Mouse (Mus musculus) C2C12 (cell line): ENCODE results near the gene Grm8. TPM values are rescaled to one million over a fixed set of nuclear protein-coding genes. Genes with fewer than 3 reads are reported as not detected.

Source experiments
- H3K27me3 ChIP-seq: one replicate; pipeline ENCODE4 v1.6.1; 2011; ENCODE audit not compliant: control insufficient read depth, insufficient read depth, insufficient read length
- H3K36me3 ChIP-seq: one replicate; pipeline ENCODE4 v1.6.1; 2011; ENCODE audit not compliant: control insufficient read depth, insufficient read depth
- H3K4me3 ChIP-seq: one replicate; pipeline ENCODE4 v1.5.1; 2011; ENCODE audit warnings: mild to moderate bottlenecking, control low read depth; ENCODE audit not compliant: poor library complexity, insufficient read depth, severe bottlenecking
- H3K79me2 ChIP-seq: one replicate; pipeline ENCODE4 v1.6.1; 2011; ENCODE audit not compliant: control insufficient read depth, insufficient read depth
- H3K79me3 ChIP-seq: one replicate; pipeline ENCODE4 v1.6.1; 2011; ENCODE audit warnings: low read depth, control low read depth
- H3ac ChIP-seq: one replicate; pipeline ENCODE3; 2011; ENCODE audit warnings: low read depth; ENCODE audit not compliant: control insufficient read depth, insufficient read length
- CEBPB ChIP-seq: IDR thresholded peaks from one replicate; pipeline ENCODE4 v1.6.1; 2011; ENCODE audit warnings: low read depth, mild to moderate bottlenecking, control low read depth, moderate library complexity
- CTCF ChIP-seq: IDR thresholded peaks from one replicate; pipeline ENCODE4 v1.5.1; 2011; ENCODE audit not compliant: control insufficient read depth, insufficient read depth, insufficient read length
- FOSL1 ChIP-seq: IDR thresholded peaks from one replicate; pipeline ENCODE4 v1.8.0; 2011; ENCODE audit warnings: mild to moderate bottlenecking, low read length; ENCODE audit not compliant: poor library complexity, insufficient read depth, severe bottlenecking
- MAX ChIP-seq: IDR thresholded peaks from one replicate; pipeline ENCODE4 v1.6.1; 2011; ENCODE audit warnings: mild to moderate bottlenecking, control low read depth
- MYOD1 ChIP-seq: IDR thresholded peaks from one replicate; pipeline ENCODE4 v1.6.1; 2011; ENCODE audit warnings: low read depth; ENCODE audit not compliant: control insufficient read depth, insufficient read length
- MYOG ChIP-seq: IDR thresholded peaks from one replicate; pipeline ENCODE4 v1.6.1; 2011; ENCODE audit not compliant: control insufficient read depth, insufficient read length; ENCODE audit errors: extremely low read depth
- USF1 ChIP-seq: IDR thresholded peaks from one replicate; pipeline ENCODE4 v1.6.1; 2011; ENCODE audit warnings: low read depth, mild to moderate bottlenecking, control low read depth, moderate library complexity
- polyA plus RNA-seq: library from polyadenylated mRNA; unstranded; fragments of >200 nt; fragmentation: generic; extraction: Trizol; gene quantifications from one replicate; pipeline ENCODE4 v1.2.1, GENCODE M21; 2012; ENCODE audit warnings: missing spikeins

The Grm8 gene
- polyA plus RNA-seq, 1 experiment: not detected

DNA sequence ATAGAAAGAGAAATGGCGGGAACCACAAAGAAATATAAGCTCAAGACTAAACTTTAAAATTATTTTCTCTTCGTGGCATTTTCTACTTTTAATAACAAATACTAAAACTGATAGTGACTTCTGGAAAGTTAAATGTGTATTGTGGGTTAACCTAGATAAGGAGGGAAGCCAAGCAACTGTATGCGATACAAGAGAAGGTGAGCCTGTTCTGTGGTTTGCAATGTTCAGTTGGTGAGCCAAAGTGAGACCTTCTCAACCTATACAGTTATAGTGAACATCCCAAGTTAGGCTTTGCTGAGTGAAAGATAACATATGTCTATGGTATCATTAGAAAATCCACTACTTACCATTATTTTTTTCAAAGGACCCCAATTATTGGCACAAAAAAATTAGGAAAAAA is 233.6 kb downstream of the Grm8 start:
- no peaks in the 10 kb centered on the region for H3K36me3 ChIP-seq
- no peaks in the 10 kb centered on the region for H3K79me2 ChIP-seq
- no peaks in the 10 kb centered on the region for H3K27me3 ChIP-seq
- no peak overlapping the region for H3ac ChIP-seq
- H3K4me3 ChIP-seq: no peak overlapping the region
- TF ChIP-seq CTCF (no peak), FOSL1 (no peak), USF1 (no peak)
- H3K79me3 ChIP-seq: no peaks in the 10 kb centered on the region

DNA sequence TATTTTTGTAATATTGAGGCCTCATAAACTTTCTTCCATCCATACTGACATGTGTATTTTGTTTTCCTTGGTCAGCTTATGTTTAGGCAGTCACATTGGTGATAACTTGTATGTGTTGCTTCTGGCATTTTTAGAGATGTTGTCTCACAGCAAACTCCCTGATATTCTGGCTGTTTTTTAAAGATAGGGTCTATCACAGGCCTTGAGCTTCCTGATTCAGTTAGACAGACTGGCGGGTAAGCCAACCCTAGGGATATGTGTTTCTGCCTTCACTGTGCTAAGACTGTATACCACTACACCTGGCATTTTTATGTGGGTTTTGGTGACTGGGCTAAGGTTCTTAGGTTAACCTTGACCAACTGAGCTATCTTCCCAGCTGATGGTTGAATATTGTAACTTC is 239.8 kb downstream of the Grm8 start:
- no peak overlapping the region for H3K4me3 ChIP-seq
- no peaks in the 10 kb centered on the region for H3K36me3 ChIP-seq
- H3K79me2 ChIP-seq: no peaks in the 10 kb centered on the region
- no peaks in the 10 kb centered on the region for H3K79me3 ChIP-seq
- no peak for TF ChIP-seq MAX
- no peak for TF ChIP-seq FOSL1
- TF ChIP-seq CEBPB: no peak
- no peak for TF ChIP-seq CTCF
- TF ChIP-seq USF1: no peak
- no peak for TF ChIP-seq MYOG
- no peak for TF ChIP-seq MYOD1
- H3K27me3 ChIP-seq: no peaks in the 10 kb centered on the region
- H3ac ChIP-seq: no peak overlapping the region

DNA sequence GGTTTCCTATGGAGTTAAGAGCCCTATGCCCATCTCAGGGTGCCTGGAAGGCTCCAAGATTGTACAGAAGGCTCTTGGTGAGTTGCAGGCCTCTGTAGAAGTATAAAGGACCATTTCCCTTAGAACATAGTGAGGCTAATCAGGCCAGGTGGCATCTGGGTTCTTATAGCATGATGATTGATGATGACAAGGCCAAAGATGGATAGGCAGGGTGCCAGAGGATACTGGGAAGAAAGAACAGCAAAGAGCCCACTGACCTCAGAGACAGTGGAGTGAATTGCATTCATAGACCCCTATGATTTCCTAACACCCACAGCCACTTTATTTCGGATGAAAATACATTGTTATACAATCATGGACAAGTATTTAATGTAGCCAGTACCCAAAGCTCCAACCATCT is 242.1 kb downstream of the Grm8 start:
- H3K4me3 ChIP-seq: no peak overlapping the region
- H3K79me3 ChIP-seq: no peaks in the 10 kb centered on the region
- H3K79me2 ChIP-seq: no peaks in the 10 kb centered on the region
- no peak overlapping the region for H3ac ChIP-seq
- TF ChIP-seq MYOD1 (no peak), CEBPB (no peak), MYOG (no peak), MAX (no peak), FOSL1 (no peak), CTCF (no peak), USF1 (no peak)
- no peaks in the 10 kb centered on the region for H3K36me3 ChIP-seq
- no peaks in the 10 kb centered on the region for H3K27me3 ChIP-seq

DNA sequence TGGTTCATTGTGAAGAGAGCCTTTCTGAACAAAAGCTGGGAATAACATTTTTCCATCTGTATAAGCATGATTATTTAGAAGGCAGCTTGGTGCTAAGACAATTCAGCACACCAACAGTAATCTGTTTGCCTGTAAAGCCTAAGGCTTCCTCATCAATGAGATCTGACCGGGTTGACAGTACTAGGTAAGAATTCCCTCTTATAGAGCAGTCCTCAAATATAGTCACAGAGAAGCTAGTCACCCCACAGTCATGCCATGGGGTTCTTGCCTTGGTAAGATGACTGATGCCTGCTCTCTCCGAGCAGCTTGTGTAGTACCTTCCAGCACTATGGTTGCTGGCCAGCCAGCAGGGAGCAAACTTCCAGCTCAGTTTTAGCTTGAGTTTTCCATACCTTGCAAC is 246.6 kb downstream of the Grm8 start:
- Histone ChIP-seq H3K27me3 (no peaks in the 10 kb centered on the region), H3K79me3 (no peaks in the 10 kb centered on the region), H3K79me2 (no peaks in the 10 kb centered on the region), H3K36me3 (no peaks in the 10 kb centered on the region), H3ac (no peak overlapping the region), H3K4me3 (no peak overlapping the region)
- no peak for TF ChIP-seq MYOD1
- no peak for TF ChIP-seq CEBPB
- no peak for TF ChIP-seq FOSL1
- TF ChIP-seq MAX: no peak
- no peak for TF ChIP-seq USF1
- no peak for TF ChIP-seq MYOG
- no peak for TF ChIP-seq CTCF

GRCm38 (mm10) chr6:27887922-27888321 is 247.1 kb downstream of the Grm8 start:
- Histone ChIP-seq H3K36me3 (no peaks in the 10 kb centered on the region), H3K4me3 (no peak overlapping the region), H3K79me2 (no peaks in the 10 kb centered on the region), H3K27me3 (no peaks in the 10 kb centered on the region), H3K79me3 (no peaks in the 10 kb centered on the region), H3ac (no peak overlapping the region)
- no peak for TF ChIP-seq CEBPB
- TF ChIP-seq MYOG: no peak
- no peak for TF ChIP-seq MAX
- no peak for TF ChIP-seq FOSL1
- no peak for TF ChIP-seq MYOD1
- TF ChIP-seq CTCF: no peak
- TF ChIP-seq USF1: no peak

GRCm38 (mm10) chr6:27885786-27886185 is 249.2 kb downstream of the Grm8 start:
- H3K79me2 ChIP-seq: no peaks in the 10 kb centered on the region
- TF ChIP-seq MYOG: no peak
- no peak for TF ChIP-seq CEBPB
- TF ChIP-seq MYOD1: no peak
- no peak for TF ChIP-seq USF1
- no peak for TF ChIP-seq MAX
- no peak for TF ChIP-seq FOSL1
- TF ChIP-seq CTCF: no peak
- no peaks in the 10 kb centered on the region for H3K27me3 ChIP-seq
- H3K79me3 ChIP-seq: no peaks in the 10 kb centered on the region
- H3ac ChIP-seq: no peak overlapping the region
- H3K36me3 ChIP-seq: no peaks in the 10 kb centered on the region
- H3K4me3 ChIP-seq: no peak overlapping the region
